Comparison of ENCODE assay signal across 24 mouse cellular contexts in genomic region chr9:63704131-63704530, GRCm38 (mm10). TPM values are rescaled to one million over a fixed set of nuclear protein-coding genes. Genes with fewer than 3 reads are reported as not detected.
DNase-seq lines count a peak whose midpoint lies in the region; ATAC-seq lines count a peak whose summit lies in the region.
"Had no signal": no experiment of that assay in that cellular context is flagged by ENCODE, and none has a peak within 500 bp of the region (broad histone marks: within the 10 kb centered on the region; RNA-seq: fewer than 3 reads in every experiment).

No protein-coding gene starts in this region.

- DNase-seq in heart, adult 9 months (ENCODE audit: low spot score in 2 of 2): no peak
- DNase-seq in kidney, postnatal 25 days: peak; percentile 53 to 64
- DNase-seq in adrenal gland, adult 8-10 months: peak; percentile 73
- DNase-seq in adrenal gland, postnatal 25 days: peak; percentile 70
- DNase-seq: cerebellum, adult 2 months; cerebellum, postnatal 25 days; liver; retina, postnatal 1 day; right cerebral cortex, postnatal 25 days; spleen, adult 18-20 months had no signal

- 48% methylated on average over 5 of the region's 5 CpGs for WGBS in heart, embryonic 12.5 days
- WGBS in kidney, embryonic 15.5 days: 69% methylated on average over 5 of the region's 5 CpGs
- 86% methylated on average over 5 of the region's 5 CpGs for WGBS in midbrain, embryonic 13.5 days

- no peaks in the 10 kb centered on the region for H3K9me3 ChIP-seq in heart, embryonic 12.5 days (replicated peaks)
- no peaks in the 10 kb centered on the region for H3K9me3 ChIP-seq in kidney, embryonic 15.5 days (replicated peaks)
- H3K9me3 ChIP-seq in midbrain, embryonic 13.5 days: no peaks in the 10 kb centered on the region
- H3K9me3 ChIP-seq: embryonic facial prominence, embryonic 13.5 days; forebrain, embryonic 12.5 days; limb, embryonic 10.5 days; neural tube, embryonic 15.5 days had no signal

- no peak overlapping the region for H3K4me2 ChIP-seq in heart, embryonic 12.5 days
- no peak overlapping the region for H3K4me2 ChIP-seq in kidney, embryonic 15.5 days
- H3K4me2 ChIP-seq in midbrain, embryonic 13.5 days (replicated peaks): no peak overlapping the region
- H3K4me2 ChIP-seq: embryonic facial prominence, embryonic 13.5 days; forebrain, embryonic 12.5 days; hindbrain, embryonic 14.5 days; neural tube, embryonic 15.5 days had no signal

- peak overlapping the region; percentile 84 for H3K27ac ChIP-seq in heart, embryonic 12.5 days (ENCODE audit: poor library complexity, severe bottlenecking)
- no peak overlapping the region for H3K27ac ChIP-seq in kidney, embryonic 15.5 days
- H3K27ac ChIP-seq in midbrain, embryonic 13.5 days: no peak overlapping the region
- H3K27ac ChIP-seq: embryonic facial prominence, embryonic 13.5 days; forebrain, embryonic 12.5 days; hindbrain, embryonic 14.5 days; left cerebral cortex, adult 2 months; limb, embryonic 10.5 days; macrophage; midbrain, embryonic 10.5 days; neural tube, embryonic 15.5 days had no signal

- peaks cover under 1% of the 10 kb centered on the region; the same call in 1 of the 2 replicates for H3K36me3 ChIP-seq in heart, embryonic 12.5 days
- H3K36me3 ChIP-seq in kidney, embryonic 15.5 days: peaks cover 4% of the 10 kb centered on the region
- no peaks in the 10 kb centered on the region for H3K36me3 ChIP-seq in midbrain, embryonic 13.5 days
- H3K36me3 ChIP-seq: forebrain, embryonic 12.5 days; neural tube, embryonic 15.5 days had no signal

- H3K4me1 ChIP-seq in heart, embryonic 12.5 days (replicated peaks): peaks cover 76% of the 10 kb centered on the region
- peaks cover 76% of the 10 kb centered on the region for H3K4me1 ChIP-seq in kidney, embryonic 15.5 days
- H3K4me1 ChIP-seq in midbrain, embryonic 13.5 days (replicated peaks): peaks cover 24% of the 10 kb centered on the region

- no peak for ATAC-seq in heart, embryonic 12.5 days (ENCODE audit: insufficient number of reproducible peaks, low FRiP score)
- no peak for ATAC-seq in kidney, embryonic 15.5 days (replicated peaks; ENCODE audit: low FRiP score)
- ATAC-seq in midbrain, embryonic 13.5 days: no peak
- ATAC-seq: inflammation-experienced regulatory T-cells, adult 6 months; lung, postnatal 0 days had no signal

- no peak overlapping the region for H3K9ac ChIP-seq in heart, embryonic 12.5 days
- H3K9ac ChIP-seq in kidney, embryonic 15.5 days: no peak overlapping the region
- no peak overlapping the region for H3K9ac ChIP-seq in midbrain, embryonic 13.5 days (replicated peaks)
- H3K9ac ChIP-seq: embryonic facial prominence, embryonic 13.5 days; forebrain, embryonic 12.5 days; hindbrain, embryonic 14.5 days; neural tube, embryonic 15.5 days had no signal

- H3K27me3 ChIP-seq in heart, embryonic 12.5 days (replicated peaks): no peaks in the 10 kb centered on the region
- no peaks in the 10 kb centered on the region for H3K27me3 ChIP-seq in kidney, embryonic 15.5 days
- no peaks in the 10 kb centered on the region for H3K27me3 ChIP-seq in midbrain, embryonic 13.5 days
- H3K27me3 ChIP-seq: embryonic facial prominence, embryonic 13.5 days; forebrain, embryonic 12.5 days; neural tube, embryonic 15.5 days had no signal

- H3K4me3 ChIP-seq in heart, embryonic 12.5 days: no peak overlapping the region
- H3K4me3 ChIP-seq in kidney, embryonic 15.5 days (replicated peaks): no peak overlapping the region
- H3K4me3 ChIP-seq in midbrain, embryonic 13.5 days (replicated peaks): no peak overlapping the region
- H3K4me3 ChIP-seq: embryonic facial prominence, embryonic 13.5 days; erythroblast, embryonic 14.5 days; forebrain, embryonic 12.5 days; left cerebral cortex, adult 2 months; limb, embryonic 10.5 days; midbrain, embryonic 10.5 days; neural tube, embryonic 15.5 days had no signal

RNA-seq across cellular contexts. Expression of gene Smad3, which starts 53.7 kb away (rescaled TPM):
- 17.0 and 18.9 TPM in 2 replicates for polyA plus RNA-seq in heart, embryonic 12.5 days (2016; fragmentation: Nextera tagmentation; extraction: Ambion mirVana)
- 25.0 and 26.5 TPM in 2 replicates for polyA plus RNA-seq in kidney, embryonic 15.5 days (2015; fragmentation: Nextera tagmentation; extraction: Ambion mirVana)
- total RNA-seq in adrenal gland, adult 8-10 months (2022): 10 to 100 TPM; 27.0 to 49.6 (median 37.1) TPM
- total RNA-seq in adrenal gland, postnatal 25 days (2021): 36.2 and 46.0 TPM in 2 replicates
- 10.1 and 11.6 TPM in 2 replicates for polyA plus RNA-seq in midbrain, embryonic 13.5 days (2015; fragmentation: Nextera tagmentation; extraction: Ambion mirVana)

Comparison
In these comparisons a context has a peak if more than half of its experiments do, and no peak if none do; other contexts are left out.
1. DNase-seq: peak in kidney, postnatal 25 days (2 of 2), adrenal gland, adult 8-10 months (single experiment) and adrenal gland, postnatal 25 days (single experiment); none in heart, adult 9 months (0 of 2).